Mouse (Mus musculus) spleen, embryonic (tissue): ENCODE data around the gene Scin.

ENCODE experiments used
- CTCF ChIA-PET: fragments of 350-600 bp; sonication (Branson Sonifier 250); formaldehyde crosslinking; loops from one replicate; lab custom pipeline; 2022; lab: Charles Lee

Gene Scin

GRCm38 (mm10) chr12:40029201-40029600 is 104.8 kb downstream of the Scin start:
- CTCF ChIA-PET = interaction anchor here (0.6 kb wide), 1 partner anchor 1107 kb away, joined by 3 read pairs; no protein-coding TSS in a partner anchor

- CTCF ChIA-PET = no interaction called here
Measured at GRCm38 (mm10) chr12:40027846-40028245, 106.2 kb downstream of the Scin start.

GRCm38 (mm10) chr12:40027444-40027843 is 106.6 kb downstream of the Scin start:
- CTCF ChIA-PET = no interaction called here

GRCm38 (mm10) chr12:40023918-40024317 is 110.1 kb downstream of the Scin start:
- CTCF ChIA-PET = no interaction called here

GRCm38 (mm10) chr12:40023014-40023642 is 110.9 kb downstream of the Scin start:
- CTCF ChIA-PET = no interaction called here

GRCm38 (mm10) chr12:40022344-40022743 is 111.7 kb downstream of the Scin start:
- CTCF ChIA-PET = no interaction called here

GRCm38 (mm10) chr12:40017955-40018505 is 116.0 kb downstream of the Scin start:
- CTCF ChIA-PET = no interaction called here

GRCm38 (mm10) chr12:40016648-40017460 is 117.2 kb downstream of the Scin start:
- CTCF ChIA-PET = no interaction called here

GRCm38 (mm10) chr12:40016068-40016467 is 118.0 kb downstream of the Scin start:
- CTCF ChIA-PET = no interaction called here

GRCm38 (mm10) chr12:40009866-40010265 is 124.2 kb downstream of the Scin start:
- CTCF ChIA-PET = no interaction called here
